ENCODE assay signal across 22 mouse cellular contexts in the genomic region with DNA sequence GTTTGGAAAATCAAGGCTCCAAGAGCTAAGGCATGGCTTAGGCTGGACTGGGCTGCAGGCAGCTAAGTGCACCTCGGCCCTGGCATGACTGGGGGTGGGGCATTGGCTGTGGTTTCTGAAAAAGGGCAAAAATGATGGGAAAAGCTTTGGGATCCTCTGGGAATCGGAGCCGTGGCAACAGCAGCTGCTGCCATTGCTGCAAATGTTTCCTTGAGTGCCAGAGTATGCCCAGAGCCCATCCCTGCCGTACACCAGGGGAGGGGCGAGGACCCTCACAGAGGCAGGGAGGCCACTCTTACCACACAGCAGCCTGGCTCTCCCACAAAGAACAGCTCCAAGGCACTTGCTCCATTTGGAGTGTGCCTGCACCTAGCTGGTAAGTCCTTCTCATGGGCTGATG. TPM values are rescaled to one million over a fixed set of nuclear protein-coding genes. Genes with fewer than 3 reads are reported as not detected.
"Had no signal": no experiment of that assay in that cellular context is flagged by ENCODE, and none has a peak within 500 bp of the region (broad histone marks: within the 10 kb centered on the region; RNA-seq: fewer than 3 reads in every experiment).

TSS of gene Trpv1 (plus strand) at position 301 of the 400 bp plus-strand sequence.

- H3K4me3 ChIP-seq: liver, embryonic 12.5 days; midbrain, embryonic 10.5 days; midbrain, embryonic 15.5 days; myocyte; neural tube, embryonic 12.5 days had no signal

- H3K27ac ChIP-seq: liver, embryonic 12.5 days; liver, embryonic 14.5 days; midbrain, embryonic 10.5 days; midbrain, embryonic 15.5 days; neural tube, embryonic 12.5 days had no signal

- H3K9ac ChIP-seq: liver, embryonic 12.5 days; liver, embryonic 14.5 days; lung, embryonic 14.5 days; midbrain, embryonic 15.5 days; neural tube, embryonic 12.5 days had no signal

- ATAC-seq: liver, embryonic 12.5 days; midbrain, embryonic 15.5 days had no signal

- H3K4me2 ChIP-seq: liver, embryonic 12.5 days; lung, embryonic 14.5 days; midbrain, embryonic 15.5 days; neural tube, embryonic 12.5 days had no signal

- H3K27me3 ChIP-seq: liver, embryonic 12.5 days; midbrain, embryonic 15.5 days; neural tube, embryonic 12.5 days had no signal

- H3K9me3 ChIP-seq: liver, embryonic 12.5 days; midbrain, embryonic 15.5 days had no signal

- H3K36me3 ChIP-seq: liver, embryonic 12.5 days; midbrain, embryonic 10.5 days; midbrain, embryonic 15.5 days; neural tube, embryonic 12.5 days had no signal

- DNase-seq: lung, adult 18-20 months; lung, embryonic 14.5 days; lung, postnatal 10 days; lung, postnatal 4 days; retina, postnatal 1 day; right cerebral cortex, adult 18-20 months; right cerebral cortex, postnatal 25 days; right cerebral cortex, postnatal 4 days; spleen, adult 18-20 months; thymus, adult 18-20 months; thymus, postnatal 14 days; thymus, postnatal 36 days had no signal

- H3K4me1 ChIP-seq: liver, embryonic 12.5 days; midbrain, embryonic 10.5 days; midbrain, embryonic 15.5 days; neural tube, embryonic 12.5 days had no signal

RNA-seq across cellular contexts. Expression of gene Trpv1, which starts in this region (rescaled TPM):
- total RNA-seq: megakaryocyte, adult 5-6 weeks; megakaryocyte-erythroid progenitor cell, adult 5-6 weeks had no signal
- polyA plus RNA-seq: liver, embryonic 12.5 days; liver, embryonic 14.5 days; lung, embryonic 14.5 days; midbrain, embryonic 10.5 days; stomach, embryonic 16.5 days; thymus, postnatal 0 days had no signal
